Mouse (Mus musculus) stomach, embryonic 14.5 days (tissue): ENCODE results near the gene Cyth4. TPM values are rescaled to one million over a fixed set of nuclear protein-coding genes. Genes with fewer than 3 reads are reported as not detected.

Experiments
- ATAC-seq: fragments of 200-750 bp; cut with Nextera tagmentation; 2 replicates; pipeline ENCODE4 v1.8.0; 2017; ENCODE audit warnings: low read depth, moderate TSS enrichment; ENCODE audit not compliant: insufficient number of reproducible peaks, insufficient read depth, low FRiP score
- H3K27ac ChIP-seq: fragments of 300-500 bp; sonication (generic); 2 replicates; pipeline ENCODE4 v1.5.1; 2014; ENCODE audit warnings: mild to moderate bottlenecking, low read length, moderate library complexity, mixed read lengths
- H3K27me3 ChIP-seq: fragments of 300-500 bp; sonication (generic); 2 replicates; pipeline ENCODE4 v1.6.1; 2014; ENCODE audit warnings: low read length, control low read depth, mixed read lengths; ENCODE audit not compliant: control insufficient read depth, insufficient read depth
- H3K36me3 ChIP-seq: fragments of 300-500 bp; sonication (generic); 2 replicates; pipeline ENCODE4 v1.6.1; 2014; ENCODE audit warnings: mild to moderate bottlenecking, control low read depth, low read length, moderate library complexity, mixed read lengths; ENCODE audit not compliant: control insufficient read depth, insufficient read depth
- H3K4me1 ChIP-seq: fragments of 300-500 bp; sonication (generic); 2 replicates; pipeline ENCODE4 v1.6.1; 2014; ENCODE audit warnings: low read length, control low read depth, mixed read lengths; ENCODE audit not compliant: control insufficient read depth, insufficient read depth
- H3K4me2 ChIP-seq: fragments of 300-500 bp; sonication (generic); replicated peaks from 2 replicates; pipeline ENCODE4 v1.6.1; 2014; ENCODE audit warnings: low read depth, low read length, control low read depth
- H3K4me3 ChIP-seq: fragments of 300-500 bp; sonication (generic); 2 replicates; pipeline ENCODE4 v1.5.1; 2014; ENCODE audit warnings: low read depth, low read length, control low read depth
- H3K9ac ChIP-seq: fragments of 300-500 bp; sonication (generic); replicated peaks from 2 replicates; pipeline ENCODE4 v1.6.1; 2014; ENCODE audit warnings: low read depth, mild to moderate bottlenecking, control low read depth, low read length, moderate library complexity, mixed read lengths
- H3K9me3 ChIP-seq: fragments of 300-500 bp; sonication (generic); 2 replicates; pipeline ENCODE4 v1.6.1; 2016; ENCODE audit warnings: low read depth, low read length, control low read depth; ENCODE audit not compliant: control insufficient read depth
- WGBS: fragments of 180-500 bp; shearing (Covaris S2); extraction: QIAGEN DNeasy Blood & Tissue Kit; methylation state at CpG from one replicate; pipeline ENCODE4 v1.1.7; 2014; 5-methylcytosine and 5-hydroxymethylcytosine counted together
- polyA plus RNA-seq: library from polyadenylated mRNA; unstranded; fragments of >200 nt; fragmentation: Nextera tagmentation; extraction: Ambion mirVana; gene quantifications from 2 replicates; pipeline ENCODE4 v1.2.1, GENCODE M21; 2014

The Cyth4 gene
- polyA plus RNA-seq = 4.0 and 5.9 TPM in 2 replicates

- Histone ChIP-seq H3K9ac (no peak within 1 kb of the TSS), H3K9me3 (no peaks in the 10 kb centered on the region), H3K27ac (peak within 1 kb of the TSS; percentile 48; the same call in 1 of the 2 replicates), H3K4me3 (no peak within 1 kb of the TSS), H3K4me1 (0 out of 2 replicates have a peak, but pooled peaks cover 3% of the 10 kb centered on the region), H3K36me3 (no peaks in the 10 kb centered on the region), H3K4me2 (no peak within 1 kb of the TSS), H3K27me3 (no peaks in the 10 kb centered on the region)
- ATAC-seq = no peak
- 84% methylated on average over 7 of the region's 7 CpGs for WGBS
Observed at GRCm38 (mm10) chr15:78596914-78597313, at the start of gene Cyth4. Gene Cyth4, plus strand, starts transcription at chr15:78597047.

DNA sequence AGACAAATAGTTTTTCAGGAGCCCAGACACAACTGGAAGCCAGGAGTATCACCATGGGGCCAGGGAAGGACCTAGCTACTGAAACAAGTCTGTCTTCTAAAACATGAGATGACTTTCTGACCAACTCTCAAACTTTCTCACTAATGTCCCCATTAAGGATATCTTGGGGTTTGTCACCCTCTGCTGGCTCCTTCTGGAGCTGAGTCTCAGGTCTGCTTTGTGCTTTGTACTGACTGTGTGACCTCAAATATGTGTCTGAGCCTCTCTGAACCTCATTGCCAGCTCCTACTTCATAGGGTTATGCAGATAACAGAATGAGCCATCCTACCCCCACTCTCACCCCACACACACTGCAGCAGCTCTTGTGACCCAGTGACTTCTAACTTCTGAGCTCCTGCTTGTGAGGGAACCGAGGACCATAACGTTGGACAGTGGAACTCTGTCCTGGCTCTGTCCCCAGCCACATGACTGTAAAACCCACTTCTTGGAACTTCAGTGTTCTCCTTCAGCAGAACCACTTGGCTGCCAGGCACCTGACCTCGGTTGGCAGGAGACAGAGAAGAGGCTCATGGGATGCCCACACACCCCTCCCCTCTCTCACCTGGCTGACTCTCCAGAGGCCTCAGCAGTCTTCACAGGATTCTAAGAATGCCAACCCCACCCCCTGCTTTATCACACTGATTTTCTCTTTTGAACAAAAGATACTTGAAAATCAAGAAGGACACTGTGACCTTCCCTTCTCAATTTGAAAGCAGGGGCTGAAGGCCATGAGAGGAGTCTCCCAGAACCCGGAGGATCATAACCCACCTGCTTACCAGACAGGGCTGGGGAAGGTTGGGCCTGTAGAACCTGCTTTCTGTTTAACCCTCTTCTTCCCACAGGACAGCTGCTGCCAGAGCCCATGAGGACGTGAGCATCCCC, 49.2 kb upstream of the Cyth4 start:
- ATAC-seq = no peak
- no peaks in the 10 kb centered on the region for H3K36me3 ChIP-seq
- no peak overlapping the region for H3K4me2 ChIP-seq
- no peaks in the 10 kb centered on the region for H3K9me3 ChIP-seq
- H3K4me1 ChIP-seq = peaks cover 7% of the 10 kb centered on the region; the same call in 1 of the 2 replicates
- no peak overlapping the region for H3K4me3 ChIP-seq
- 37% methylated on average over 5 of the region's 5 CpGs for WGBS
- H3K9ac ChIP-seq = no peak overlapping the region
- no peaks in the 10 kb centered on the region for H3K27me3 ChIP-seq
- no peak overlapping the region for H3K27ac ChIP-seq

- H3K4me2 ChIP-seq = no peak overlapping the region
- no peak for ATAC-seq
- H3K27me3 ChIP-seq = no peaks in the 10 kb centered on the region
- no peaks in the 10 kb centered on the region for H3K36me3 ChIP-seq
- 36% methylated on average over 3 of the region's 3 CpGs for WGBS
- H3K9me3 ChIP-seq = no peaks in the 10 kb centered on the region
- no peak overlapping the region for H3K27ac ChIP-seq
- no peak overlapping the region for H3K9ac ChIP-seq
- no peak overlapping the region for H3K4me3 ChIP-seq
- peaks cover 7% of the 10 kb centered on the region; the same call in 1 of the 2 replicates for H3K4me1 ChIP-seq
Observed at GRCm38 (mm10) chr15:78548336-78548665, 48.5 kb upstream of the Cyth4 start.

GRCm38 (mm10) chr15:78548711-78549110, 48.1 kb upstream of the Cyth4 start:
- Histone ChIP-seq H3K4me2 (no peak overlapping the region), H3K36me3 (no peaks in the 10 kb centered on the region), H3K27ac (no peak overlapping the region), H3K27me3 (no peaks in the 10 kb centered on the region), H3K4me1 (peaks cover 7% of the 10 kb centered on the region; the same call in 1 of the 2 replicates), H3K9ac (no peak overlapping the region), H3K4me3 (no peak overlapping the region), H3K9me3 (no peaks in the 10 kb centered on the region)
- WGBS = 40% methylated on average over 8 of the region's 8 CpGs
- ATAC-seq = no peak

- no peak overlapping the region for H3K9ac ChIP-seq
- no peak overlapping the region for H3K4me2 ChIP-seq
- peaks cover 7% of the 10 kb centered on the region; the same call in 1 of the 2 replicates for H3K4me1 ChIP-seq
- H3K27me3 ChIP-seq = no peaks in the 10 kb centered on the region
- H3K36me3 ChIP-seq = no peaks in the 10 kb centered on the region
- no peak for ATAC-seq
- 76% methylated on average over 4 of the region's 4 CpGs for WGBS
- no peak overlapping the region for H3K4me3 ChIP-seq
- no peak overlapping the region for H3K27ac ChIP-seq
- no peaks in the 10 kb centered on the region for H3K9me3 ChIP-seq
Observed at GRCm38 (mm10) chr15:78549189-78549734, 47.6 kb upstream of the Cyth4 start.

GRCm38 (mm10) chr15:78554545-78555313, 42.1 kb upstream of the Cyth4 start:
- H3K9ac ChIP-seq = no peak overlapping the region
- H3K27ac ChIP-seq = no peak overlapping the region
- H3K9me3 ChIP-seq = no peaks in the 10 kb centered on the region
- 54% methylated on average over 25 of the region's 25 CpGs for WGBS
- H3K4me2 ChIP-seq = 0 out of 2 replicates have a peak overlapping the region, but pooled peaks have one; percentile 18
- H3K4me1 ChIP-seq = no peaks in the 10 kb centered on the region
- no peaks in the 10 kb centered on the region for H3K36me3 ChIP-seq
- ATAC-seq = no peak
- no peak overlapping the region for H3K4me3 ChIP-seq
- no peaks in the 10 kb centered on the region for H3K27me3 ChIP-seq

- 55% methylated on average over 10 of the region's 10 CpGs for WGBS
- Histone ChIP-seq H3K4me2 (no peak overlapping the region), H3K4me1 (no peaks in the 10 kb centered on the region), H3K27ac (no peak overlapping the region), H3K27me3 (no peaks in the 10 kb centered on the region), H3K36me3 (no peaks in the 10 kb centered on the region), H3K9ac (no peak overlapping the region), H3K4me3 (no peak overlapping the region), H3K9me3 (no peaks in the 10 kb centered on the region)
- ATAC-seq = no peak
Observed at GRCm38 (mm10) chr15:78557693-78558535, 38.9 kb upstream of the Cyth4 start.
